Mouse (Mus musculus) kidney, adult 11 months (tissue): ENCODE measurements at regions not wholly inside any gene's neighbourhood (a gene's known extent, or its start where the extent isn't known, plus 50 kb on each side); places are given as distances from the start of the nearest gene placed in this dataset.

Source experiments
- DNase-seq: peaks from one replicate; pipeline ENCODE4 v3.0.0; 2022

DNA sequence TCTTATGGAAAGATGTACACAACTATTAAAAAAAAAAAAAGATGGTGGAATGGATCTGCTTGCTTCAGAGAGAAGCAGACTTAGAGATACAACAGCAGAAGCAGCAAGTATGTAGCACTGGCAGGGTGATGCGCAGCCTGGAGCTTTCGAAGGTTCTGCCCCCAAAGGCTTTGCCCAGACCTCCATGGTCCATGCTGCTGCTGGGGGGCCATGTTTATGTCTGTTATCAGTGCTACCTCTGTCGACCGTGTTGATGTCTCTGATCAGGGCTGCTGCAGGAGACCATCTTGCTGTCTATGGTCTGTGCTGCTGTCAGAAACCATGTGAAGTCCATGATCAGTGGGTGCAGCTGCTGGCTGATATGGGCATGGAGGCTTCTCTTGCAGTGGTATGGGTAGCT is 88.6 kb upstream of the Fam189a1 start:
- DNase-seq: no peak

DNA sequence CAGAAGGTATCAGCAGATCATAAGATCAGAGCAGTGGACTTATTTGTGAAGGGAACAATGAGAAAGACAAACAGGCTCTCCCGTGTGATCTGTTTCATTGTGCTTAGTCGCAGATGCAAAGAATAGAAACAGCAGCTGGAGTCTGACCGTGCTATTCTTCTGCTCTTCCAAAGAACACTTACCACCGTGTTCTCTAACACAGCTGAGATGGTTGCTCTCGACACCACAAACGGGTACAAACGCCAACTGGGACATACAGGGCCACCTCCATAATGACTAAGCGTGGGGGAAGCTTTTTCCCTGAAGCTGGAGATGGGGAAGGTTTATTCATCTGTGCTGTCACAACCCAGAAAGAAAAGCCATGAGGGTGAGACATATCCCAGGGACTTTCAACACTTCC is 84.8 kb upstream of the Fam189a1 start:
- DNase-seq: no peak

DNA sequence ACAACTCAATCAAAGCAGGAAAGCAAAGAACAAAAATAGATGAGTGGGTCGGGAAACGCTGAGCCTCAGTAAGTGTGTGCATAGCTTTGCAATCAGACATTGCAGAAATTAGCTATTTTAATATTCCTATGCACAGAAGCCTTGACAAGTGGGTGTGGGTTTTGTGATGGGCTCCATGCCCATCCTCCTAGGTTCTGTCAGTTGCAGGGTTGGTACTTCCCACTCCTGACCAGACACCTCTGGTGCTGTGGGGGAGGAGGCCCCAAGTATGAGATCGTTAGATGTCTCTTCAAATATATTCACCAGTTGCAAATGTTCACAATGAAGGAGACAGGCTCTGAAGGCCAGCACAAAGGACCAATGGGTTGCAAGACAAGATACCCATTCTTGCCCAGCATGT is 79.3 kb upstream of the Fam189a1 start:
- no peak for DNase-seq

DNA sequence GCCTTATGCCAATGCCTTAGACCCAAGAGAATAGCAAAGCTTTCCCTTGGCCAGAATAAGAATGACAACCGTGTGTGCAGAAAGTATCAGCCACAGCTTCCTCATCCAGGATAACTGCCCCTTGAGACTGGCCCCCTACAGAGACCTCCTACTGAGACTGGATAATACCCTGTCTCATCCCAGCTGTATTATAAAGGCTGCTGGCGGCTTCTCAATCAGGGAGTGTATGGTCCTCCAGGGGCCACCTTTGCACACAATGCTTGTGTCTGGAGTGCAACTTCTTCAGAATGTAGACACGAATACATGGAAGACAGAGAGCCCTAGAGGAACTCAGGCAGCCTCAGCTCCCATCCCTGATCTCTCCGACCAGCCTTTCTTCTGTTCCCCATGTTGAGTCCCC is 77.3 kb upstream of the Fam189a1 start:
- DNase-seq: no peak

DNA sequence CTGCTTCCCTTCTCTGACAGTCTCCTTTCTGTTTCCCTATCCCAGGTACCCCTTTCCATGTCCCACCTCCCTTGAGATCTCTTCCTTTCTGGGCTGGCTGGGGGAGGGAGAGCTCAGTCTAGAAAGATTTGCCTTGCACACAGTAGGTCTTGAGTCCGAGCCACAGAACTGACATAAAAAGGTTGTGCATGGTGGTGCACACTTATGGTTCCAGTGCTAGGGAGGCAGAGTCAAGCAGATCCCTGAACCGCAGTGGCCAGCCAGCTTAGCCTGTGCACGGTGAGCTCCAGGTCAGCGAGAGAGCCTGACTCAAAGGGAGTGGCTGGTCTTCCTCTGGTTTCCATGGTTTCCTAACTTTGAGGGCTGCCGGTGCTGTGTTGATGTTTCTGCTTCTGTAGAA is 72.9 kb upstream of the Fam189a1 start:
- DNase-seq: no peak

DNA sequence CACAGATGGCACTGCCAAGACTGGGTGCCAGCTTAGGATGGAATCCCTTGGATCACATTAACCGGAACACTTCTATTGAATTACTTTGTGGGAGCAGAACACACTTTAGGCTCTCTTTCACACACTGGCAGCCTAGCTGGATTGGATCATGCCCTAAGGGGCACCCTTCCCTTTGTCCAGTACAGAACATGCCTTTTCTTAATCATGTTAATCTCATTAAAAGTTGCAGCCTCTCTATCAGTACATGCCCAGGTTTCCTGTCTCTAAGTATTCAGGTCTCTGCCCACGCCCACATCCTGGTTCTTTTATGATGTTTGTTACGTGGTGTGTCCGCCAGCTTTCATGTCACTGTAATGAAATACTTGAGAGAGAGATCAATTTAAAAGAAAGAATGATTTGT is 69.8 kb upstream of the Fam189a1 start:
- DNase-seq: no peak

DNA sequence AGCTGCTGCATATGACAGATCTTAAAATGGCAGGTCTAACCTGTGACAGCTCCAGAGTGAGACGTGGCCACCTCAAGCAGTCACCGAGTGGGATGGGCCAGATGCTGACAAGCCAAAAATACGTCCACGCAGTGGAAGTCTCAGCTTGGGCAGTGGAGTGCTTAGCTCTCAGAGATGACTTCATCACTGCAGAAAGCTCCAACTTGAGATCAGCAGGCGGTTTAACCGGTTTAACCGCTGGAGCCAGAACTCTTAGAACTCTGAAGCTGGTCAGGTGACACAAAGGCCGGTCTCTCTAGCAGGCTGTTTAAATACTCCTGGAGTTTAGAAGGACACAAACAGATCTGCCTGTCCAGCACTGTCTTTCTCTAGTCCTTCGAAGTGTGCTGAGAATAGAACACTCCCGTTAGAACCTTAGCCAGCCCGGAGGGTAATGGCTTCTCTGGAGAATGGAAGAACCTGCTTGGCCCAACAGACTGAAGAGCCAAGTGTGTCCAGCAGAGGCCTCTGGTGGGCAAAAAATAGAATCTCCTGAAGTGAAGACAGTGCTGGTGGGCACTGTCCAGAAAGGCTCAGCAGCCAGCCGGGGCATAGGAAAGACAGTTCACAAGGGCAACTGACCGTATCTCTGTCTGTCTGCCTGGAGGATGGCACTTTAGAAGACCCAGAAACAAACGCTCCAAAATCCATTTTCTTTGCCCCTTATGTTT is 57.0 kb upstream of the Fam189a1 start:
- peak; percentile 9 for DNase-seq

DNA sequence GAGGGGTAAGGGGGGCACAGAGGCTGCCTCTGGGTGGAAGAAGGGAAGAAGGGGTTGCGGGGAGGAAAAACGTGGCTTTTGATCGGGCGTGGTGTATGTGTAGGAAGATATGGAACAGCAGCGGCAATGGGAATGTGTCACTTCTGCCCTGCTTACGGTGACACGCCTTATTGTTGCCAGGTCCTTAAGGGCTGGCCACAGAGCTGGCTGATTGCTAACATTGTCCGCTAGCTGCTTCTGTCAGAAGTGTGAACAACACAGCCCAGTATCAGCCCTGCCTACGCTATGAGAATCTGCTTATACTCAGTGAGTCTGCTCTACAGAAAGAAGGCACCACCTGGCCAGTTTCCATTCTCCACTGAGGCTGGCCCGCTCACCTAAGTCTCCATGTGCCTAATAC is 50.9 kb upstream of the Fam189a1 start:
- no peak for DNase-seq
